ENCODE assay signal across 1 mouse cellular context in genomic region chr1:33813868-33814794, GRCm38 (mm10).
TF ChIP-seq lines count a peak whose summit lies in the region.

TSS of gene Zfp451 (minus strand) at chr1:33814595.

TF ChIP-seq in CH12.LX, 34 proteins besides CTCF, POLR2A, EP300 and RAD21 (continued from another document):
- peak; percentile 84; the same call in 1 of the 2 replicates for TF ChIP-seq UBTF (IDR thresholded peaks at IDR 0.05; ENCODE audit: low read depth, low read length)
- TF ChIP-seq SMC3 (IDR thresholded peaks at IDR 0.05; ENCODE audit: low read depth, low read length), result no peak
- peak; percentile 72 for TF ChIP-seq TCF12 (IDR thresholded peaks at IDR 0.05; ENCODE audit: low read depth, low read length)
- no peak for TF ChIP-seq ZC3H11A (IDR thresholded peaks at IDR 0.05; ENCODE audit: low read depth, low read length)
- peak; percentile 98 for TF ChIP-seq MYC (IDR thresholded peaks at IDR 0.05; ENCODE audit: low read depth, low read length)
- no peak for TF ChIP-seq USF2 (conservative IDR thresholded peaks at IDR 0.05; ENCODE audit: low read depth, low read length)
- TF ChIP-seq E2F4 (IDR thresholded peaks at IDR 0.05; ENCODE audit: insufficient replicate concordance, low read depth, low read length), result peak; percentile 64; the same call in 1 of the 2 replicates
- TF ChIP-seq MAZ (IDR thresholded peaks at IDR 0.05; ENCODE audit: low read depth, low read length), result peak; percentile 31; the same call in 1 of the 2 replicates
